ENCODE assay signal across 16 mouse cellular contexts in the genomic region with DNA sequence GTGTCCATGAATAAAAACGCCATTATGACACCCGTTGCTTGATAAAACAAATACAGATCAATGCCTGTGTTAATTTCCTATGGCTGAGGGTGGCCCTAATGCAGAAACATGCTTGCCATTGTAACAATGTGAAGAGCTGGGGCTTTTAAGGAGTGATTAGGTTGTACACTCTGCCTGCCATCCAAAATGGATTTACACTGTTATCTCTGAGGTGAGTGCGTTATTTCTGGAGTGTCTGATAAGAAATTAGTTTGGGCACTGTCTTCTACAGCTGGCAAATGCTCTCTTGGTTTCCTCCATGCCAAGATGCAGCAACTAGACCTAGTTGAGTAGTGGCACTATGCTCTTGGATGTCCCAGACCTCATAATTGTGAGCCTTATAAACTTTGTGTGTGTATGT.
DNase-seq lines count a peak whose midpoint lies in the region; ATAC-seq lines count a peak whose summit lies in the region.
"Had no signal": no experiment of that assay in that cellular context is flagged by ENCODE, and none has a peak within 500 bp of the region (broad histone marks: within the 10 kb centered on the region; RNA-seq: fewer than 3 reads in every experiment).

No protein-coding gene starts in this region.

- peak; percentile 77 for ATAC-seq in megakaryocyte progenitor cell, adult 5-6 weeks (replicated peaks; ENCODE audit: poor library complexity)
- peak; percentile 92 for ATAC-seq in megakaryocyte-erythroid progenitor cell, adult 5-6 weeks (replicated peaks; ENCODE audit: low FRiP score, low TSS enrichment, poor library complexity, severe bottlenecking)
- ATAC-seq: forebrain, embryonic 13.5 days; forebrain, embryonic 15.5 days; forebrain, postnatal 0 days had no signal

- DNase-seq in heart, adult 8-10 months (ENCODE audit: low spot score) = peak; percentile 16
- DNase-seq in heart, postnatal 36 days = no peak
- DNase-seq in layer of hippocampus, adult 9-11 months = no peak
- DNase-seq: adrenal gland, adult 8-10 months; adrenal gland, postnatal 14 days; adrenal gland, postnatal 36 days; cerebellum, adult 11-12 months; cerebellum, adult 2 months; cerebellum, adult 9-10 months; cerebellum, postnatal 10 days; cerebellum, postnatal 25 days; forebrain, postnatal 0 days had no signal

- intact Hi-C loops in heart, postnatal 36 days (cut with DNase I) = no loop called here
